Mouse (Mus musculus) stomach, embryonic 16.5 days (tissue): Measurements from ENCODE around the gene Cenph. TPM values are rescaled to one million over a fixed set of nuclear protein-coding genes. Genes with fewer than 3 reads are reported as not detected.

Experiments
- ATAC-seq: fragments of 200-750 bp; cut with Nextera tagmentation; 2 replicates; pipeline ENCODE4 v1.8.0; 2017; ENCODE audit warnings: moderate number of reproducible peaks, moderate TSS enrichment; ENCODE audit not compliant: insufficient read depth, low FRiP score
- H3K27ac ChIP-seq: fragments of 300-500 bp; sonication (generic); 2 replicates; pipeline ENCODE4 v1.5.1; 2014; ENCODE audit warnings: low read length
- H3K27me3 ChIP-seq: fragments of 300-500 bp; sonication (generic); 2 replicates; pipeline ENCODE4 v1.6.1; 2014; ENCODE audit warnings: low read length, control low read depth, mixed read lengths; ENCODE audit not compliant: control insufficient read depth, insufficient read depth
- H3K36me3 ChIP-seq: fragments of 300-500 bp; sonication (generic); 2 replicates; pipeline ENCODE4 v1.6.1; 2014; ENCODE audit warnings: low read length; ENCODE audit not compliant: control insufficient read depth, insufficient read depth
- H3K4me1 ChIP-seq: fragments of 300-500 bp; sonication (generic); 2 replicates; pipeline ENCODE4 v1.6.1; 2014; ENCODE audit warnings: low read length, control low read depth, mixed read lengths; ENCODE audit not compliant: control insufficient read depth, insufficient read depth
- H3K4me2 ChIP-seq: fragments of 300-500 bp; sonication (generic); 2 replicates; pipeline ENCODE4 v1.6.1; 2014; ENCODE audit warnings: low read depth, low read length, mixed read lengths
- H3K4me3 ChIP-seq: fragments of 300-500 bp; sonication (generic); replicated peaks from 2 replicates; pipeline ENCODE4 v1.5.1; 2014; ENCODE audit warnings: mild to moderate bottlenecking, low read length
- H3K9ac ChIP-seq: fragments of 300-500 bp; sonication (generic); 2 replicates; pipeline ENCODE4 v1.6.1; 2014; ENCODE audit warnings: low read length
- H3K9me3 ChIP-seq: fragments of 300-500 bp; sonication (generic); replicated peaks from 2 replicates; pipeline ENCODE4 v1.6.1; 2016; ENCODE audit warnings: low read length, control low read depth; ENCODE audit not compliant: control insufficient read depth
- WGBS: fragments of 180-500 bp; shearing (Covaris S2); extraction: QIAGEN DNeasy Blood & Tissue Kit; methylation state at CpG from one replicate; pipeline ENCODE4 v1.1.7; 2014; 5-methylcytosine and 5-hydroxymethylcytosine counted together
- polyA plus RNA-seq: library from polyadenylated mRNA; unstranded; fragments of >200 nt; fragmentation: Nextera tagmentation; extraction: Ambion mirVana; gene quantifications from 2 replicates; pipeline ENCODE4 v1.2.1, GENCODE M21; 2015

The Cenph gene
- polyA plus RNA-seq, 1 experiment from 2014 or later = 25.7 TPM

- Histone ChIP-seq H3K4me2 (no peak overlapping the region), H3K4me3 (no peak overlapping the region), H3K27me3 (no peaks in the 10 kb centered on the region), H3K9me3 (no peaks in the 10 kb centered on the region), H3K27ac (no peak overlapping the region), H3K9ac (no peak overlapping the region), H3K4me1 (no peaks in the 10 kb centered on the region), H3K36me3 (peaks cover 15% of the 10 kb centered on the region)
- no peak for ATAC-seq
- 91% methylated on average over 6 of the region's 6 CpGs for WGBS
Observed at GRCm38 (mm10) chr13:100715467-100715866, 60.2 kb downstream of the Cenph start.

Other genes with a start within 250 kb of the Cenph start
- 65.9 and 76.9 TPM in 2 replicates for gene Ocln, start 223.2 kb downstream of the Cenph start, polyA plus RNA-seq
- 19.0 and 21.6 TPM in 2 replicates for gene Marveld2, start 158.9 kb downstream of the Cenph start, polyA plus RNA-seq
- 221 and 225 TPM in 2 replicates for gene Ak6, start 124.9 kb downstream of the Cenph start, polyA plus RNA-seq
- gene Rad17, start 124.8 kb downstream of the Cenph start, polyA plus RNA-seq = 19.0 and 21.2 TPM in 2 replicates
- gene Taf9, start 124.3 kb downstream of the Cenph start, polyA plus RNA-seq = 6.0 and 12.8 TPM in 2 replicates
- gene Ccdc125, start 106.2 kb downstream of the Cenph start, polyA plus RNA-seq = 8.1 and 8.4 TPM in 2 replicates
- gene Cdk7, start 45.0 kb downstream of the Cenph start, polyA plus RNA-seq = 69.4 and 78.0 TPM in 2 replicates
- 147 and 163 TPM in 2 replicates for gene Mrps36, start 31.2 kb downstream of the Cenph start, polyA plus RNA-seq
- 173 and 187 TPM in 2 replicates for gene Ccnb1, start 10.7 kb upstream of the Cenph start, polyA plus RNA-seq
- 47.3 and 53.7 TPM in 2 replicates for gene Slc30a5, start 57.5 kb upstream of the Cenph start, polyA plus RNA-seq